Mouse (Mus musculus): ENCODE data around the gene Rxfp2.
A peak's percentile ranks its signal among the peaks of the same experiment; 100 is the strongest.

The Rxfp2 gene

DNA sequence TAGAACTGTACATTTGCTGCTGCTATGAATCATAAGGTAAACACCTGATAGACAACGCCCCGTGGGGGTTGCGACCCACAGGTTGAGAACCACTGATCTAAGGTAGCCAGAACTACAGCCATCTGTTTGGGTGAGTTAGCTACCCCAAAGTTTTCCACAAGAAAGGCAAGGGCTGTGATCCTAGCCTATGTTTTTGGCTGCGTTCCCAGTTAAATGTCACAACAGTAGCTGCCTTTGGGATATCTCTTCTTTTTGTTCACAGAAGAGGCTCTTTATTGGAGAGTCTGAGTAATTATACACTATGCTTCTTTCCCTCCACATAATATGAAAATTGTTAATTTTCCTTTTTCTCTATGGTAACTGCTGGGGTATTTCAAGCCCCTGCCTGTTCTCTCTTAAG is 96.3 kb downstream of the Rxfp2 start:
- no peak for DNase-seq (ENCODE audit: low read depth, low spot score)

GRCm38 (mm10) chr5:150115271-150116092 is 97.0 kb downstream of the Rxfp2 start:
- DNase-seq (ENCODE audit: low read depth, low spot score), result peak; percentile 23

- DNase-seq (ENCODE audit: low read depth, low spot score), result peak; percentile 13
Measured at GRCm38 (mm10) chr5:150116216-150116905, 97.9 kb downstream of the Rxfp2 start.

GRCm38 (mm10) chr5:150116906-150117216 is 98.4 kb downstream of the Rxfp2 start:
- DNase-seq (ENCODE audit: low read depth, low spot score), result peak; percentile 67

DNA sequence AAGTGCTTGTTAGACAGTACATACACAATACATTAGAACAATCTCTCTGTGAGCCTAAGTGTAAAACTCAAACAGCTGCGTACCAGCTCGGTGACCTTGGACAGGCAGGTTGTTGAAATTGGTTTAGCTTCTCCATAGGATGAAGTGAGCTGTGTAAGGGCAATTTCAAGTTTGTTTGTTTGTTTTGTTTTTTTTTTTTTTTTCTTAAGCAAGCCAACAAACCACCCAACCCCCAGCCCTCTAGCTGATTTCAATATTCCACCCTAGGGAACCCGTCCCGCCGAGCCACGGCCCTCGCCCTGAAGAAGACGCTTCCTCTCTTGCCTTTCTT is 99.6 kb downstream of the Rxfp2 start:
- DNase-seq (ENCODE audit: low read depth, low spot score), result no peak

- DNase-seq (ENCODE audit: low read depth, low spot score), result peak; percentile 96
Measured at GRCm38 (mm10) chr5:150118455-150119241, 100.2 kb downstream of the Rxfp2 start, which contains the start of gene Fry. TSS of gene Fry (plus strand) at chr5:150118645.

- no peak for DNase-seq (ENCODE audit: low read depth, low spot score)
Measured at GRCm38 (mm10) chr5:150120676-150121075, 102.2 kb downstream of the Rxfp2 start.

DNA sequence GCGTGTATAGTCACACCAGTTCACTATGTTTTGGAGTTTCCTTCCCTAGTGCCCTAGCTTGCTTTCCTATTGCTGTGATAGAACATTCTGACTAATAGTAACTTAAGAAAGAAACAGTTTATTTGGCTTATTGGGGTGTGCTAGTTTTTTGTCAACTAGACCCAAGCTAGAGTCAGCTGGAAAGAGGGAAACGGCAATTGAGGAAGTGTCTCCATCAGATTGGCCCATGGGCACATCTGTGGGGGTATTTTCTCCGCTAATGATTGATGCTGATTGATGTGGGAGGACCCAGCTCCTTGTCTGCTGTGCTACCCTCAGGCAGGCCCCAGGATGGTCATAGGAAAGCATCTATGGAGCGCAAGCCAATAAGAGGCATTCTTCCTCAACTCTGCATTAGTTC is 103.6 kb downstream of the Rxfp2 start:
- no peak for DNase-seq (ENCODE audit: low read depth, low spot score)

- DNase-seq (ENCODE audit: low read depth, low spot score), result no peak
Measured at GRCm38 (mm10) chr5:150122571-150122970, 104.1 kb downstream of the Rxfp2 start.

DNA sequence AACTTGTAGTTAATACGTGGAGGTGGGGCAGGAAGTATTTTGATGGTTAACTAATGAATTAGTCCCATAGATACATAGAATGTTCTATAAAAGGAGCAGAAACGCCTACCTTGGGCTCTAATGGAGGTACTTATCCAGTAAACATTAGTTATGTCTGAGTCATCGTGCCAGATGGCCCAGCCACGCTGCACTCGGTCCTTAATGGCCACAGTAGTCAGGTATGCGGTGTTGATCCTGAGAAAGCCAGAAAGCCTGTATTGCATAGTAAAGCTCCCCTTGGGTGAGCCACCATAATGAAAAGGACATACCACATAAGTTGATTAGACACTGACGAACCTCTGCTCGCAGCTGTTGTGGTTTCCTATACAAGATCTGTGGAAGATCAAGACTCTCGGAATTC is 107.4 kb downstream of the Rxfp2 start:
- DNase-seq (ENCODE audit: low read depth, low spot score), result no peak

GRCm38 (mm10) chr5:150128432-150128831 is 110.0 kb downstream of the Rxfp2 start:
- no peak for DNase-seq (ENCODE audit: low read depth, low spot score)

- no peak for DNase-seq (ENCODE audit: low read depth, low spot score)
Measured at GRCm38 (mm10) chr5:150130144-150130543, 111.7 kb downstream of the Rxfp2 start.

GRCm38 (mm10) chr5:150131166-150131565 is 112.7 kb downstream of the Rxfp2 start:
- DNase-seq (ENCODE audit: low read depth, low spot score), result no peak
